Mouse (Mus musculus) central nervous system, embryonic 11.5 days (tissue): ENCODE measurements around the gene Mesp1. TPM values are rescaled to one million over a fixed set of nuclear protein-coding genes. Genes with fewer than 3 reads are reported as not detected.

Experiments
- polyA plus RNA-seq: library from polyadenylated mRNA; depleted of rRNA; stranded (reverse); fragments of >200 nt; gene quantifications from 2 replicates; pipeline ENCODE4 v1.2.3, GENCODE M21; 2012; rRNA removed

The Mesp1 gene
- polyA plus RNA-seq, result not detected in 2 replicates

DNA sequence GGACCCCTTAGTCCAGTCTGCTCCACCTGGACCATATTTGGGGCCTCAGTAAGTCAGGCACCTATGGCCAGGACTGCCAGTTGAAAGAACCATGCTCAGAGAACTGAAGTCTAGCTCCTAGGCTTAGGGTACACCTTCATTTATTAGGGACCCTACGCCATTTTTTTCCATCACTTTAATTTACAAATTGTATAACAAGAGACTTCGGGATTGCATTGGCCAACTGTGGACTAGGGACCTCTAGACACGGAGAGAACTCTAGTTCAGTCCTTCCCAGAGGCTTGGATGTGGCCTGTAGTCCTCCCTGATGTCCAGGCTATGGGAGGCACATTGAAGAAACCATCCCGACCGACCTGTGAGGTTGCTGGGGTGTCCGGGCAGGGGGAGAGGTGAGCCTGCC is at the start of gene Mesp1:
Gene Mesp1 (minus strand): TSS at position 101 of the 400 bp plus-strand sequence.

DNA sequence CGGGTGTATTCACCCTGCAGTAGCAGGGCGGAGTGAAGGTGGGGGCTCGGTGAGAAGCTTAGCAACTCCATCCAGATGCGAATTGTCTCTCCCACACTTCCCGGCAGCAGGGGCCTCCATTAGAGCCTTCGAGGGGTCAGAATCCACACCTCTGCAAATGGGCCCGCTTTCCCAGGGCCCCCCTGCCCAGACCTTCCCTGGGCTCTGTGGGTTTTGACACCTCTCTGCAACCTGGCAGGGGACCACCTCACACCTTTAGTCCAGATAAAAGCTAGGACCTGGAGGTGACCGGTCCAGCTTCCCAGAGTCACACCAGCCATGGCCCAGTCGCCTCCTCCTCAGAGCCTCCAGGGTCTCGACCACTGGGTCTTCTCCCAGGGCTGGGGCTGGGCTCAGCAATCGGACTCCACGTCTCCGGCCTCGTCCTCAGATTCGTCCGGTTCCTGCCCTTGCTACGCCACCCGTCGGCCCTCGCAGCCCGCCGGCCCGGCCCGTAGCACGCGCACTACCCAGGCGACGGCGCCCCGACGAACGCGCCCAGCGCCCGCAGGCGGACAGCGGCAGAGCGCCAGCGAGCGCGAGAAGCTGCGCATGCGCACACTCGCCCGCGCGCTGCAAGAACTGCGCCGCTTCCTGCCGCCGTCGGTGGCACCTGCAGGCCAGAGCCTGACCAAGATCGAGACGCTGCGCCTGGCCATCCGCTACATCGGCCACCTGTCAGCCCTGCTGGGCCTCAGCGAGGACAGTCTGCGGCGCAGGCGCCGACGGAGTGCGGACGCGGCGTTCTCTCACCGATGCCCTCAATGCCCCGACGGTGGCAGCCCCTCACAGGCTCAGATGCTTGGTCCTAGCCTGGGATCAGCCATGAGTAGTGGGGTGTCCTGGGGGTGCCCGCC is 17.3 kb upstream of the Mesp1 start, which contains the start of gene Mesp2:
Gene Mesp2 (plus strand): TSS at position 117 of the 896 bp plus-strand sequence.

GRCm38 (mm10) chr7:79742659-79743536 is 50.7 kb downstream of the Mesp1 start, which contains the start of the genes Pex11a and Wdr93:
TSS of gene Pex11a (minus strand) at chr7:79743131.
TSS of gene Wdr93 (plus strand) at chr7:79743163.

Other genes with a start within 250 kb of the Mesp1 start
- gene Rhcg, start 176.1 kb downstream of the Mesp1 start, polyA plus RNA-seq, result 1.2 and 5.7 TPM in 2 replicates
- gene Ticrr, start 133.6 kb downstream of the Mesp1 start, polyA plus RNA-seq, result 12.0 and 12.1 TPM in 2 replicates
- gene Kif7, start 78.1 kb downstream of the Mesp1 start, polyA plus RNA-seq, result 10.9 and 16.5 TPM in 2 replicates
- gene Plin1, start 60.9 kb downstream of the Mesp1 start, polyA plus RNA-seq, result 0.09 and 0.13 TPM in 2 replicates
- gene Pex11a, start 50.7 kb downstream of the Mesp1 start, polyA plus RNA-seq, result 7.1 and 10.9 TPM in 2 replicates
- 0.29 and 0.36 TPM in 2 replicates for gene Wdr93, start 50.6 kb downstream of the Mesp1 start, polyA plus RNA-seq
- 0.30 and 0.37 TPM in 2 replicates for gene Mesp2, start 16.9 kb upstream of the Mesp1 start, polyA plus RNA-seq
- gene Anpep, start 67.3 kb upstream of the Mesp1 start, polyA plus RNA-seq, result 5.5 and 7.9 TPM in 2 replicates
- gene Ap3s2, start 126.9 kb upstream of the Mesp1 start, polyA plus RNA-seq, result 32.6 and 34.4 TPM in 2 replicates
- 13.3 and 13.5 TPM in 2 replicates for gene Arpin, start 141.6 kb upstream of the Mesp1 start, polyA plus RNA-seq
- 31.7 and 32.5 TPM in 2 replicates for gene Zfp710, start 231.0 kb upstream of the Mesp1 start, polyA plus RNA-seq